In the genomic region with DNA sequence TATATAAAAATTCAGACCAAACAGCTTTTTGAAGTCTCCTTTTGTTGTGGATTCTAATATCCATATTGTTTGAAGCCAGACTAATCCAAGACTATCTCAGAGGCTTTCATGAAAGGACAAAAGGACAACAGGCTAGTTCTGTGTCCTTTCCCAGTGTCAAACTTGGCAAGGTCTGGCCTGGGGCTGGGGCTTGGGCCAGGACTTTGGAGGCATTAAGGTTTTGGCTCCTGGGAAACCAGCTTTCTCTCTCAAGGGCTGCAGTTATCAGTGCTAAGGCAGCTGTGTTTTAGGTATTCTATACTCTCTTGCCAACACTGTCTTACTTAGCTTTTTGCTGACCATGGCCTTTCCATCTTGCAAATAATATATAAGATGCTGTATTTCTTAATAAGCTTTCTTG, we compare ENCODE assay signal across 8 mouse cellular contexts.
DNase-seq lines count a peak whose midpoint lies in the region; ATAC-seq and TF ChIP-seq lines count a peak whose summit lies in the region.

No protein-coding gene starts in this region.

- no peak overlapping the region for H3K4me2 ChIP-seq in hindbrain, postnatal 0 days (ENCODE audit: low read depth, low read length)
- no peak overlapping the region for H3K4me2 ChIP-seq in hindbrain, embryonic 13.5 days
- no peak overlapping the region for H3K4me2 ChIP-seq in heart, embryonic 16.5 days (ENCODE audit: low read depth, low read length)

- no peak overlapping the region for H3K4me3 ChIP-seq in hindbrain, postnatal 0 days (ENCODE audit: low read length)
- H3K4me3 ChIP-seq in hindbrain, embryonic 13.5 days = no peak overlapping the region
- H3K4me3 ChIP-seq in heart, embryonic 16.5 days (ENCODE audit: low read length) = no peak overlapping the region

- TF ChIP-seq CTCF in hindbrain, postnatal 0 days (IDR thresholded peaks at IDR 0.05; ENCODE audit: low read depth) = no peak

- no peak overlapping the region for H3K27ac ChIP-seq in hindbrain, postnatal 0 days
- no peak overlapping the region for H3K27ac ChIP-seq in hindbrain, embryonic 13.5 days
- peak overlapping the region; percentile 74 for H3K27ac ChIP-seq in heart, embryonic 16.5 days (ENCODE audit: low read length)

- ATAC-seq in hindbrain, postnatal 0 days = peak; percentile 69
- no peak for ATAC-seq in hindbrain, embryonic 13.5 days (ENCODE audit: low FRiP score)
- ATAC-seq in heart, embryonic 16.5 days (replicated peaks; ENCODE audit: extremely low read depth, insufficient read depth, low FRiP score) = peak; percentile 81

- H3K4me1 ChIP-seq in hindbrain, postnatal 0 days (ENCODE audit: insufficient read depth, low read length) = no peaks in the 10 kb centered on the region
- H3K4me1 ChIP-seq in hindbrain, embryonic 13.5 days (replicated peaks) = no peaks in the 10 kb centered on the region
- peaks cover 4% of the 10 kb centered on the region; the same call in 1 of the 2 replicates for H3K4me1 ChIP-seq in heart, embryonic 16.5 days (ENCODE audit: control insufficient read depth, insufficient read depth, low read length)

- H3K36me3 ChIP-seq in hindbrain, postnatal 0 days (ENCODE audit: insufficient read depth, low read length) = no peaks in the 10 kb centered on the region; the same call in 1 of the 2 replicates
- peaks cover 12% of the 10 kb centered on the region for H3K36me3 ChIP-seq in hindbrain, embryonic 13.5 days
- 0 out of 2 replicates have a peak, but pooled peaks cover 3% of the 10 kb centered on the region for H3K36me3 ChIP-seq in heart, embryonic 16.5 days (ENCODE audit: control insufficient read depth, insufficient read depth)

- no peaks in the 10 kb centered on the region for H3K9me3 ChIP-seq in hindbrain, postnatal 0 days (ENCODE audit: low read length)
- no peaks in the 10 kb centered on the region for H3K9me3 ChIP-seq in hindbrain, embryonic 13.5 days
- H3K9me3 ChIP-seq in heart, embryonic 16.5 days (replicated peaks; ENCODE audit: control insufficient read depth, low read length) = no peaks in the 10 kb centered on the region

- peak; percentile 63 for DNase-seq in hindbrain, postnatal 0 days (ENCODE audit: low spot score)
- DNase-seq in urinary bladder, postnatal 14 days (ENCODE audit: low spot score) = peak; percentile 7
- DNase-seq in urinary bladder, adult 2 months (ENCODE audit: low spot score) = no peak
- DNase-seq in thymus, postnatal 25 days = no peak
- no peak for DNase-seq in embryo, embryonic 11 days
- no peak for DNase-seq in B cell, adult 2 months

- no peaks in the 10 kb centered on the region for H3K27me3 ChIP-seq in hindbrain, postnatal 0 days (ENCODE audit: insufficient read depth, low read length)
- H3K27me3 ChIP-seq in hindbrain, embryonic 13.5 days = no peaks in the 10 kb centered on the region
- H3K27me3 ChIP-seq in heart, embryonic 16.5 days (ENCODE audit: control insufficient read depth, insufficient read depth, low read length) = no peaks in the 10 kb centered on the region

- H3K9ac ChIP-seq in hindbrain, postnatal 0 days (replicated peaks; ENCODE audit: low read length) = no peak overlapping the region
- H3K9ac ChIP-seq in hindbrain, embryonic 13.5 days = no peak overlapping the region
- H3K9ac ChIP-seq in heart, embryonic 16.5 days (ENCODE audit: low read length) = no peak overlapping the region

Comparison
In these comparisons a context has a peak if more than half of its experiments do, and no peak if none do; other contexts are left out.
1. DNase-seq: peak in hindbrain, postnatal 0 days (single experiment) and urinary bladder, postnatal 14 days (single experiment); none in urinary bladder, adult 2 months (single experiment), thymus, postnatal 25 days (single experiment), embryo, embryonic 11 days (single experiment) and B cell, adult 2 months (0 of 2).